Mouse (Mus musculus) fibroblast of lung, adult 2 months (primary cell): Measurements from ENCODE around the gene Dlx4.

Experiments used
- DNase-seq: peaks from one replicate; pipeline ENCODE4 v3.0.0-alpha.2; 2011; ENCODE audit warnings: low read depth

The Dlx4 gene

DNA sequence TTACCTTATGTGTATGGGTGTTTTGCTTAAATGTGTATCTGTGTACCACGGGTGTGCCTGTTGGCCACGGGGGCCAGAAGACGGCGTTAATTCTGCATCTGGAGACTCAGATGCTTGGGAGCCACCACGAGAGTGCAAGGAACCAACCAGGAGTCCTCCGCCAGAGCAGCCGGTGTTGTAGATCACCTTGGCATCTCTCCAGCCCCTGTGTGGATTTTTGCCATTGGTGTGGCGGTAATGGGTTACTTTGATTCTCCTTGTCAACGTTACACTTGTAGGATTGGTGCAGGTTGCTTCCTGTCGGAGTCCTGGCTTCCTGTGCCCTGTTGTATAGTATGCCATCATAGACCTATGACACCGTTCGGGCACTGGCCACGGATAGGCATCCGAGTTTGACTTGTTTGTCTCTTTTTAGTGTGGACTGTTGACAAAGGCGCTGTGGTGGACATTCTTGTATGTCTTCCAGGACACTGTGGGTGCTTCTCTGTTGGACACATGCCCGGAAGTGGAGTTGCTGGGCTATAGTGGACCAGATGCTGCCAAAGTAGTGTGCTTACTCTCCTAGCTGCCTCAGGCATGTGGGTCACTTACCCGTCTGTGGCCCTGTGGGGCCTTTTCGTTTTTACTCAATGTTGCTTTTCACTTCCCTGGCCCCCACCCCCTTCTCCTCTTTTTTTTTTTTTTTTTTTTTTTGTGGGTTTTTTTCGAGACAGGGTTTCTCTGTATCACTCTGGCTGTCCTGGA is 43.7 kb downstream of the Dlx4 start:
- DNase-seq = no peak

GRCm38 (mm10) chr11:95101071-95101788 is 44.8 kb downstream of the Dlx4 start:
- DNase-seq = no peak

- no peak for DNase-seq
These were observed 45.7 kb downstream of the Dlx4 start for GRCm38 (mm10) chr11:95100393-95100792.

DNA sequence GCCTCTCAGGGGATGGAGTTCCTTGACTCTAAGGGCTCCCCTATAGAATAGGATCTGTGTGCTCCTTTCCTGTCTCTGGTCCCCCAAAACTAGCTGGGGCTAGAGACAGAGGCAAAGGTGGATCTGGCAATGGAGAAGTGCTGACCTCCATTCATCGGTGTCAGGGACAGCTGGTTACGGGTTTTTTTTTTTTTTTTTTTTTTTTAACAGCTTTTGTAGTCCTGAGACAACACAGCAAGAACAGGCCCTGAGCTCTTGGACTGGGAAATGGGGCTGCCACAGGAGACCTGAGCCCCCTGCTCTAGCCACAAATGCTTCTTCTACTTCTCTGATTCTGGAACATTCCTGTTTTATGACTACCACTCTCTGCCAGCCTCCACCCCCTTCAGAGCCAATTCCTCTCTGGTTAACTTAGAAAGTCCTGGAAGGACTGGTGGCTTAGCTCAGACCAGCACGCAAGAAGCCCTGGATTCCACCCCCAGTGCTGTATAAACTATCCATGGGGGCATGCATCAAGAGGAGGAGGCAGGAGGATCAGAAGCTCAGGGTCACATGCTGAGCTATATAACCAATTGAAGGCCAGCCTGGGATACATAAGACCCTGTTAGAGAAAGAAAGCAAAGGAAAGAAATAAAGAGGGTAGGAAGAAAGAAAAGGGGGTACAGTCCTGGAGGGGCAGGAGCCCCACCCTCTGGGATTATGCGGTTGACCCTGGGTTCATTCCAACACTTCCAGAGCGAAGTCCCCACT is 47.5 kb downstream of the Dlx4 start:
- DNase-seq = no peak

GRCm38 (mm10) chr11:95097889-95098288 is 48.2 kb downstream of the Dlx4 start:
- no peak for DNase-seq

GRCm38 (mm10) chr11:95096608-95097373 is 49.3 kb downstream of the Dlx4 start:
- no peak for DNase-seq

DNA sequence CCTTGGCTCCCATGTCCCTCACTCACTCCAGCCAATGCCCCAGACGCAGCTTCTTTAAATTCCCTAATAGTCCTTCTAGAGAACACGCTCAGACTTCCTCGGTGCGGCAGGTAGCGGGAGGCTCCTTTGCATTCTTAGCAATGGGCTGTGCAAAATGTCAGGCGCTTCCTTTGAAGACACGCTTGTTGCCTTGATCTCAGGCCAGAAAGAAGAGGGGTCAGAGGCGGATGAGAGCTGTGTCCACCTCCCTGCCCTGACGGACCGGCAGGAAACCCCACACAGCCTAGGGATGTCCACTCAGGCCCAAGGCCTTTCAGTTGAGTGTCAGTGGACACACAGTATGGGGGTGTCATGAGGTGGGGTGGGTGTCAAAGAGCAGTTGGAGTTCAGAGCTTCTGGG is 50.5 kb downstream of the Dlx4 start:
- no peak for DNase-seq

- no peak for DNase-seq
These were observed 53.0 kb downstream of the Dlx4 start for GRCm38 (mm10) chr11:95093077-95093476.
